Mouse (Mus musculus) cerebellum, adult (tissue): Measurements from ENCODE around the gene Glyr1.

Source experiments
- ATAC-seq: cut with Nextera tagmentation; 2 replicates; pipeline ENCODE4 v1.9.2; 2017; ENCODE audit warnings: mild to moderate bottlenecking, moderate library complexity, mixed read lengths; ENCODE audit not compliant: insufficient number of reproducible peaks, low FRiP score, low TSS enrichment

Gene Glyr1

DNA sequence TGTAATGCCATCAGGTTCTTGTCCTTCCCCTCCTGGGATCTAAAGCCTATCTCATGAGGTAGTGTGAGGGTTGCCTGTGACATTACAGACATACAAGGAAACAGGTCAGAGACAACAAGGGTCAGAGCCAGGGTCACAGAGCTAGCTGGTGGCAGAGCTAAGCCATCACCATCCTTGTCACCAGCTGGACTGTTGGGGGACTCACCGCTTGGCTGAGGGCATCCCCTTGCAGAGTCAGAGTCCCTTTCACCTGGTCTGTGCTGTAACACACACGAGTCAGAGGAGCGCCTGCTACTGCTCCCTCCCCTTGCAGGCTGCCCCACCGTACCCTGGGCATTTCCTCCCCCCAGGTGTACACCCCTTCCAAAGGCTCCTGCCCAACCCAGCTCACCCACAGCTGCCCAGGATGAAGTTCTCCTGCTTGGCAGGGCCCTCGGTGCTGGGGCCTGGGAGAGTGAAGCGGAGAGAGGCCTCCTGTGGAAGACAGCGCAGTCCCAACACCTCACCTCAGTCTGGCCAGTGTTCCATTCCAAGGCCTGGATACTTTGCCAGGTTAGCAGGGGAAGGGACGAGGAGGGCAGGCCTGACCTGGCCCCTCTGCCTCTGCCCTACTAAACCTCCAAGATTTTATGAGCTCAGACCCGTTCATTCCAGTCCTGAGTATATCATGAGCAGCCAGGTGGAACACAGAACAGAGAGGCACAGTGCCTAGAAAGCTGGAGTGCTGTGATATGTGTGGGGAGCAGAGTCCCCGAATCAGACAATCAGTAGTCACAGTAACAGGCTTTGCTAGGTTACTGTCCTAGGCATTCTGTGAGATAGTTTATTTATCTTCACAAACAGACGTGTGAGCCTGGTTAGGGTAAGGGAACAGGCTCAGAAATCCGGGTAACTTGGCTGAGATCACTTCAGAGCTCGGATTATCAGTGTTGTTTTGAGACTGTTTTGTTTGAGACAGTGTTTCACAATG is 37.3 kb downstream of the Glyr1 start:
- no peak for ATAC-seq

DNA sequence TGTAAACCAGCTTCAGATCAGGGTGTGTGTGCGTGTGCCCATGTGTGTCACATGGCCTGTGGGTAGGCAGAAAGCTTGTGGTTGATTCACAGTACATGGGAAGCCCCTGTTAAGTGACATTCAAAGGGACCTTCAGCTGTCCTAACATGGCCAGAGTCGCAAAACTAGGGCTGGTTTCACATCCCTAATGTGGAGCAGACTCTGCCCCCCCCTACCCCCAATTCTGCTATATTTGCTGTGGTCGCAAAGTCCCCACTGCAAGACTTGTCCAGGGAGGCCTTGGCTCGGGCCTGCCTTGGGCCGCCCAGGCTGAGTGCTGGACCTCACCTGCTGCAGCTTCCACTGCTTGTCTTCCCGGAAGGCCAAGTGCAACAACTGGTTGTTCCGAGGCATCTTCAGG is 38.4 kb downstream of the Glyr1 start:
- no peak for ATAC-seq

DNA sequence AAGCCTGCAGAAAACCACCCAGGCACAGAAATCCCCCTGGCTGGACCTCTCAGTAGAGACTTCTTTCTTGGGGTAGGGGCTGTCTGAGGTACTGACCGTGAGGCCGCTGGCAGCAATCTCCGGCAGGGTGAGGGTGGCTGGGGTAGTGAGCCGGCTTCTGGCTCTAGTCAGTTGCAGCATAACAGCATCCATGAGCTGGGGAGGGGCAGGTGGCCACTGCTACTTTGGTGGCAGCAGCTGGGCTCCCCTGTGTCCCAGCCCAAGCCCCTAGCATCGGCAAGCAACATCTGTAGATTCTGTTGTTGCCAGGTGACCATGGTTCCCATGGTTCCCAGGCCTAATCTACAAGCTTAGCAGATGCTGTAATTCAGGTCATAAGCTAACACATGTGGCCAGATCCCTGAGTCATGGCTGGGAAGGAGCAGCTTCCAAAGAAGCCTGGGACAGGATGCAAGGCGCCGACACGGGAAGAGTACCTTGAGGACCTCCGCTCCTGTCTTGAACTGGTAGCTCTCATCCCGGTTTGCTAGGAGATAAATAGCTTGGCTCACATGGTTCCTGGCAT is 39.2 kb downstream of the Glyr1 start:
- ATAC-seq: no peak

DNA sequence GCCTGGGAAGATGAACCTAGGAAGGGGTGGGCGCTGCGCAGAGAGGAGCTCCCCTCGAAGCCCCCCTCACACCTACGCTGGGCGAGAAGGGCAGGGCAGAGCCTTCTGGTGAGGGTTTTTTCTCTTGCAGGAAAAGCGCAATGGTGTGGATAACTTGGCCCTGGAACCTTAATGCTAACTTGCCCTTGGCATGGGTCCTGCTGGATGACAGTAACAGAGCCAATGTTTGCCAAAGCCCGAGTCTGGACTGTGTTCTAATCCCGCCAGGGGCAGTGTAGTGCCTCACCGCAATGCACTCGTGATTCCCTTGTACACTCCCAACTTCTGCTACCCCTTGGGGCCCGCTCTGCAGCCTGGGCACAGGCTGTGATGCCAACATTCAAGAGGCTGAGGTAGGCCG is 41.6 kb downstream of the Glyr1 start:
- no peak for ATAC-seq

DNA sequence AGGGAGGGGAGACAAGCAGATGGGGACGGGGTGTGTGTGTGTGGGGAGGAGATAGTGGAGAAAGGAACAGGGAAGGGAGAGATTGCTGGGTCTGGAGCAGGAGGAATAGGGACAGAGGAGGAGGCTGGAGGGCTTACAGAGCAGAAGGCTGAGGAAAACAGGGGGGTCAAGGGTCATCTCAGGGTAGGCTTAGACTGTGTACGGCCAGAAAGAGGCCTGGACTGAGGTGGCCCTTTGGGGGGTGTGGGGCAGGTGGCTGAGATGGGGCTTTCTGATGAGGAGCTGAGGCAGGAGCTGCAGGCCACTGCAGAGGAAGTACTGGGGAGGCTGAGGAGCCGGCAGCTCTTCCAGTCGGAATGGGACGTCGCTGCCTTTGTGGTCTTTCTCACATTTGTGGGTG is 42.2 kb downstream of the Glyr1 start:
- no peak for ATAC-seq

DNA sequence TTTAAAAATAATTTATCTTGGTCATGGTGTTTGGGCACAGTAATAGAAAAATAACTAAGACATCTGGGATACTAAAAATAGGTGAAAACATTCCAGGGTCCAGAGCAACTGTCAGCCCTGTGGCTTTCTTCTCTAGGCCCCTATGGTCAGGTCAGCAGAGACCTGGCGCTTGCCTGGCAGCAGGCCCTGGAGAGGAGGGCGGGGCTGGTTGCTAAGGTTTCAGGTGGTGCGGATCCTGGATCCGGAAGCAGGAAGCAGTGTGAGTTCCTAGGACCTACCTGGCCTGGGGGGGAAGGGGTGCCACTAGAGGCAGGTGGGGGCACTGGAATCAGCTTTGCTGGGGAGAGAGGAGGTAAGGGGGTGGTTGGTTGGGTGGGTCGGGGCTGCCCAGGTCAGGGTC is 42.6 kb downstream of the Glyr1 start, which contains the start of gene Smim22:
Smim22 (plus strand) TSS at position 222 of the 400 bp plus-strand sequence.
- ATAC-seq: no peak

DNA sequence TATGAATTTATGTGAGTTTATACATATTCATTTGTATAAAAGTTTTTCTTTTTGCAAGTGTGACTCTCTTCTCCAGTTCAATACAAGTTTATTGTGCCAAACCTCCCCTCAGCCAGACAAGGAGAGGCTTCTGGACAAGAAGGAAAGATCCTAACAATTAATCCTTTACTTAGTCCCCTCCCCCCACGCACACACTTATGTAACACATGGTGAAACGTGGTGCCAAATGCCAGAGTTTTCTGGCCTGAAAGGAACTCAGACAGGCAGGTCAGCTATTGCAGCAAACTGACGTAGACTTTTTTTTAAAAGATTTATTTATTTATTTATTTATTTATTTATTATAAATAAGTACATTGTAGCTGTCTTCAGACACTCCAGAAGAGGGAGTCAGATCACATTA is 49.1 kb downstream of the Glyr1 start:
- no peak for ATAC-seq

DNA sequence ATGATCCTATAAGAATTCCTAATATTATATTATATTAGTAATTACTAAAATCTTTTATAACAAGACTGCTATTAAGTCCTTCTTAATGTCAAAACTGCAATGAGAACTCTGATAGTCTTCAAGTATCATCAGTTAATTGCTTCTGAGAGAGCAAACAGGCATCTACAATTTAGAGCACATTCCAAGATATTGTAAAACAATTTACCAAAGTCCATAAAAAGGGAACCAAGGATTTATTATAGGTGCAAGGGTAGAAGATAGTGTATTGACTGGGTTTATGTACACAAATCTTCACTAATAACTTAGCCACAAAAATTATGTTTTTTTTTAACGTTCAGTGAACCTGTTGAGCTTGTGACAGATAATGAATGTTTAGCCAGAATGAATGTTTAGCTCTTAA is 50.7 kb downstream of the Glyr1 start:
- no peak for ATAC-seq

DNA sequence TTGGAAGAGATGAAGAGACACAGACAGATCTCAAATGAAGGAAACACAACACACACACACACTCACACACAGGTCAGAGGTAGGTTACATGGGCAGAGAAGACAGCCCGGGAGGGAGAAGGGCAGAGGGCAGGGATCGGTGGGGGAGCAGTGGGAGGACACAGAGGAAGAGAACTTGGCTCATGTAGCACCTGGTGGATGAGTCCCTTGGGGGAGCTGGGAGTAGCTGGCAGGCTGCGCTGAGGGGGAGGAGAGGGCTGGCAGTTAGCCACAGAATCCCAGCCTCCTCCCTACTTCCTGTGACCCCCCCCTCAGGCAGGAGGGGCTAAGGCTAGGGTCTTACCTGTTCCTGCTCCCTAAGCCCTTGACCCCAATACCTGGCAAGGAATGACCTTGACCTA is 52.1 kb downstream of the Glyr1 start, which contains the start of gene Sept12:
Sept12 (minus strand) TSS at position 300 of the 400 bp plus-strand sequence.
- no peak for ATAC-seq

DNA sequence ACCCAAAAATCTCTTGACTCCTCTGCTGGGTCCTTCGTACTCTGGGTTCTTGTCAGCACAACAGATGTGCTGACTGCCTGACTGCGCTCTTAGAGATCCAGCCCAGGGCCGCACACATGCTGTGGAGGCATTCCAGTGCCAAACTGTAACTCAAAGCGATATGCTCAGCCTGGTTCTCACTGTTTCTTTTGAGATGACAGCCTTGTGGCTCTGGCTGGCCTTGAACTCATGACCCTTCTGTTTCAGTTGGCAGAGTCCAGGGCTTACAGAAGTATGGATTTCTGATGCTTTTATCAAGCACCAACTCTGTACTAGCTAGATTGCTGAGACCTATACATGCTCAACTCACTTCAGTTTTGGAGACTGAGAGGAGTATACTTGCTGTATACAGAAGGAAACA is 56.4 kb downstream of the Glyr1 start:
- no peak for ATAC-seq

DNA sequence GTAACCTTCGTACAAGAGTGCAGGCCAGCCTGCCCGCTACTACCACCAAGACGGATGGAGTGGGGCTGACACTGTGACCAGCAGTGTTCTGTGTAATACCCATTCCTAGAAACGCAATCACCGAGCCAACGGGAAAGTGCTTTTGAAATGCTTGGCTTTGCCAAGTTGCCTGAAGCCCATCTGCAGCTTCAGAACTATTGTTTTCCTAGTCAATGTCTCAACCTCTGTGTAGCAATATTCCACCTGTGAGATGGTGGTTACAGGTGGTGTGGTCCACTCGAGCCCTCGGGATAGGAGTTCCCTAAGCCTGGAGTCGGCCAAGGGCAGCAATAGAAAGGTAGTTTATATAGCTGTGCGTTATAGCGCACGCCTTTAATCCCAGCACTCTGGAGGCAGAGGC is 64.9 kb downstream of the Glyr1 start:
- ATAC-seq: no peak

DNA sequence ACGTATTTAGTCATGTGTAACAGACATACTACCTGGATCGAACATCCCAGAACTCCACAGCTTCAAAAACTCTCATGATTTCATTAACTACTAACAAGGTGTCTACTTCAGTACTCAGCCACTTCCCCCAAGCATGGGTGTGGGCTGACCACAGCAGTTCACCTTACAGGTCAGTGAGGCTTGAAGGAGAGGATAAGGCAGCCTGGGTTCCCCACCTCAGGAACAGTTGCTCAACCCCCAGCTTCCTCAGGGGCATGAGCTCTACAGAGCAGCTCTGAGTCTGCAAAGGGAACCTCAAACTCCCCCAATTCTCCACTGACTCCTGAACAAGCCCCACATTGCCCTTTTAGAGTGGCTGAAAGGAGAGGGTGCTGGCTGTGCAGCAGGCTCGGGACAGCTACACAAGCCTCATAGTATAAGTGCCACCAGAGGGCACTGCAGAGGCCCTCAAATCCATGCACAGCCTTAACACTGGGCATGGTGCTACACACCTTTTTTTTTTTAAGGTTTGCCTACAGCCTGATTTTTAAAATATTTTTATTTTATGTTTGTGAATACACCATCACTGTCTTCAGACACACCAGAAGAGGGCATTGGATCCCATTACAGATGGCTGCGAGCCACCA is 69.8 kb downstream of the Glyr1 start:
- no peak for ATAC-seq

DNA sequence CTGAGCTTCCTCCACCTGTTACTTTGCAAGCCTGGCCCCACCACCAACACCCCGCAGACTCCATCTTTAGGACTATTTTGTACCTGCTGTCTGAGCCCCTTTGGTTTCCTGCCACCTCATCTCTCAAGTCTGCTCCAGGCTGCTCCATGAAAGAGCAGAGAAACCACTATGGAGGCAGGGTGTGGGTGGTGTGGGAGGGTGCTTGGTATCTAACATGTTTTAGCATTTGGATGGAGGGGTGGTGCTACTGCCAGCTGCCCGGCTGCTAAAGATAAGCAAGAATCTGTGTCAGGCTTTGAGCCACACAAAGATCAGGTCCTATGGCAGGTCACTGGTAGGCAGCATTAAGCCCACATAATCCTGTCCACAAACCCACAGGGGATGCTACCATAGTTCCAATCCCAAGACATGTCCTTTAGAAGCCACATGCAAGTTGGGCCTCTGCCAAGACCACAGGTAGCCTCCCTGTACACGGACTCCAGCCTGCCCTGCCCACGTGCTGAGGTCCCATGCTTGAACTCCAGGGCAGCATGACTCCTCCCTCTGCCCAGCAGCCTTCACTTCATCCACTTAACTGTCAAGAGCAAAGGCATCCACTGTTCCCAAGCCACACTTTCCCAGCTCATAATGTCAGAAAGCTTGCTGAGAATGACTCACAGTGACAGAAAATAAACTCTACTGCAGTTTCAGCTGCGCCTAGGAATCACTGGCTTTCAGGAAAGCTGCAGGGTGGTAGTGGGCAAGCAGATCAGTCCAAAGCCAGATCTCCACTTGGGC is 71.2 kb downstream of the Glyr1 start:
- ATAC-seq: no peak

DNA sequence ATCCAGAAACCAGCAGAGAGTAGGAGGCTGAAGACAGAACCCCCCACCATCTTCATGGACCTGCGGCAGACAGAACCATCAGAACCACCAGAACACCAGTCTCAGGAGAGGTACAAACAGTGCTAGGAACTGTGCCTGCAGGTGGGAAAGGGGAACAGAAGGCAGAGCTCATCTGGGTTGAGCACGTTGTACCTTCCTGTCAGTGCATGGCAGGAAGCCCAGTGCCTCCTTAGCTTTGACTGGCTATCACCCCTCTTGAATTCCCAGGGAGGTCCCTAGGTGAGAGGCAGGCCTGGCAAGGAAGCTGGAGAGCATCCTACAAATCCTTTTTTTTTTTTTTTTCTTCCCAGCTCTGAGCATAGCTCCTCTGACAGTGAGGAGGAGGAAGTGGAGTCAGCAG is 73.5 kb downstream of the Glyr1 start:
- peak; percentile 32; the same call in 1 of the 2 replicates for ATAC-seq

DNA sequence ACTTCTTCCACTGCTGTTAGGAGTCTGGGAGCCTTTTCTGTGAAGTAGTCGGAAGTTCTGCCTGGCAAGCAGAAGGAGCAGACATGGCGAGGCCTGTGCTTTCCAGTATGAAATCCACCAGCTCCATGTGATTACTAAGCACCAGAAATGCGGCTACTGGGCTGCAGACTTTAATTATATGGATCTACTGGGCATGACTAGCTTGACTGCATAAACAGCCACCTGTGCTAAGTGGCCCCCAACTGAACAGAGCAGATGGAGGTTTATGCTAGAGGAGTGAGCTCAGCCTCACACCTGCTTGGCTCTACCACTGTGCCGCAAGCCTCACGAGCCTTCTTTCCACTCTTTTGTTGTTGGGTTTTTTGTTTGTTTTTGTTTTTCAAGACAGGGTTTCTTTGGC is 75.1 kb downstream of the Glyr1 start:
- ATAC-seq: no peak

DNA sequence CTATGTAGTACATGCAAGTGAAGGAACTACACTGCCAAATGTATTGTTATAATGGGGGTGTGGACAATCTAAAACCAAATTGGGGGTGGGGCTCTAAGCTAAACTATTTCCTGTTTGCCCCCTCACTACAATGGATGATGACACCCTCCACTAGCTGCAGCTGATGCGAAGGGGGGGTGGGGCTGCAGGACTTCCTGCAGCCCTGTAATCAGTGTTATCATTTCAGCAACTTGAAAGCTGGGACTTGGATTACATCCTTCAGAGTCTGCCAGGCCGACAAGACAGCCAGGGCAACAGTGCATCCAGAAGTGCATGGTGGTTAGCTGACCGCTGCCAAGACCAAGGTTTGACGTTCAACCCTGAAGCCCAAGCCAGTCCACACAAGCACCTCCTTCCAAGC is 78.0 kb downstream of the Glyr1 start:
- ATAC-seq: no peak

DNA sequence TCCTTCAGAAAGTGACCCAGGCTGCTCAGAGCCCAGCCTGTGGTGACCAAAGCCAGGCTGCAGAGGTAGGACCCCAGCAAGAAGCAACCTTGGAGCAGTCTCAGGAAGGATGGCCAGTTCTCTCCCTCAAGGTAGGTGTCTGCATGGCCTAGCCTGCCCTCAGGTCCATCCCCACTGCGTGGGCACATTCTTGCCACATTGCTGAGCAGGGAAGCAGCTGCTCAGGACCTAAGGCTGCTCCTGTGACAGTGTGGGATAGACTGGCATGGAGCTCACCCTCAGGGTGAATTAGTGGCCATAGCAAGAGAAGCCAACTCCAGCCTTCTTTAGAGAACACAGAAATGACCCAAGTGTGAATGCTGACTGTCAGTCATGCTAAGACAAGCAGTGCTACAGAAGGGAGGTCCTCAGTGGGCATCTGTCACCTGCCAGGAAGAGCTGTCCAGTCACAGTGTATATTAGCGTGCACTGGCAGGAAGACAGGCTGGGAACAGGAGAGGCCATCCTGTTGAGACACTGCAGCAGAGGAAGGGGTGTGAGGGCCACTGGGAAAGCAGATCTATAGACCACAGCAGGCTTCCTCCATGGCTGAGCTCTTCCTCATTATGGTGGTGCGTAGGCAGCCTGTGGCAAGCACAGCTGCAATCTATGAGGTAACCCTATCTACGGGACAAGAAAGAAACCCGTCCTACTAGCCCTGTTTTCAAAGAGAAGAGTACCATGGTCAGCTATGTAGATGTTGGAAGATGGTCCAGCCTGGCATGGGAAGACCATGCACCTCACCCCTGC is 80.4 kb downstream of the Glyr1 start:
- no peak for ATAC-seq

DNA sequence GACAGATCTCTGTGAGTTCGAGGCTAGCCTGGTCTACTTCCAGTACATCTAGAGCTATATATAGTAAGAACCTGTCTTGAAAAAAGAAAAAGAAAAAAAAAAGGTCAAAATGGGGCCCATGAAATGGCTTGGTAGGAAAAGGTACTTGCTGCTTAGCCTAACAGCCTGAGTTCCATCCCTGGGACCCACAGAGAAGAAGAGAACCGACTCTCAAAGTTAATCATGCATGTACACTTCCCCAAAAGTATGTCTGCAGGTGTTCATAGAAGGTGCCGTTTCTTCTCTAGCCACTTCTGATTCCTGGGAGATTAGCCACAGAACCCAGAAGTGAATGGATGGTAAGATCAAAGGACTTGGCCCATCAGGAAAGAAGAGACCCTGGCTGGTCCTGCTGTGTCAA is 81.2 kb downstream of the Glyr1 start:
- no peak for ATAC-seq

DNA sequence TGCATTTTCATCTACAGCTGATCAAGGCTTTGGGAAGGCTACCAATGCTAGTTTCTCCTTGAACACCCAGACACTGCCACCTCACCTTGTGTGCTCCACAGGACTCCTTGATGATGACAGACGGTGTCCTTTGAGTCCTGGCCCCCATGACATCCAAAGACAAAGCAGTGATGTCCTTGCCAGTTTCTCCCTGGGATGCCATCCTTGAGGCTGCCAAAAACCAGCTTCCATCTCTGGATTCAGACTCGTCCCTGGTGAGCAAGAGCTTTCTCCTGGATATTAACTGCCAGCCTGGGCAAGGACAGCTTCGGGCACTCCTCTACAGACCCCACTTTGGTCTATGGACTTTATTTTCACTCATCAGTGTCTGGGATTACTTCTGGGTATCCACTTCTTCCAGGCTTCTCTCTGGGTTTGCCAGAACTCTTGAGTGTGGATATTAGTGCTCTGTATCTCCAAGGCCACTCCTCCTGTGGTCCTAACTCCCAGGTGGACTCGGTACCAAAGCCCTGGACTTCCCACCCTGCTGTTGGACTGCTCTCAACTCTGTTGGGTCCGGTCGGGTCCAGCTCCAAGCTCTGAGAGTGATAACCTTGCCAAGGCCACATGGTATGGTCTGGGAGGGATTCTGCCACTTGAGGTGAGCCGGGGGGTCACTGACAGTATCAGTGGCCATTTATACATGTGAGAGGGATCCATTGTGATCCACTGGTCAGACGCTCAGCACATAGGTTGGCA is 84.1 kb downstream of the Glyr1 start:
- ATAC-seq: no peak
